Comparison of ENCODE assay signal across 12 mouse cellular contexts in the genomic region with DNA sequence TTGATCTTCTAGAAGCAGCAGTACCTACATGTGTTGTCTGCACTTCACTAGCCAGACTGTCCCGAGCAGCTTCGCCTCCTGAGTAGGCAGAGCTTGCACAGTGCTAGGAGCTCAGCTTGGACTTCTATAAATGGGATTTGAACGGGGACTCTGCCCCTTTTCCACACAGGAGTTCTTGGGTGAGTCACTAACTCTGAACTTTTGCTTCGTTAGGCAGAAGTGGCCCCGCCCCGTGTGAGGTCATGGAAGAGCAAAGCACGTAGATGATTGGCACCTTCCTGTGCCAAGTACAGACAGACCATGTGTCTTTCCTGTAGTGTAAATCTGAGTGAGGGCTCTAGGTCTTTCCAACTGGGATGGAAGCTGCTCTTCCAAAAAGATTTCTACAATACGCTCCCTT.
DNase-seq lines count a peak whose midpoint lies in the region; ATAC-seq and TF ChIP-seq lines count a peak whose summit lies in the region.
"Had no signal": no experiment of that assay in that cellular context is flagged by ENCODE, and none has a peak within 500 bp of the region (broad histone marks: within the 10 kb centered on the region; RNA-seq: fewer than 3 reads in every experiment).

No protein-coding gene starts in this region.

- TF ChIP-seq CTCF in kidney, adult 2 months (conservative IDR thresholded peaks at IDR 0.05; ENCODE audit: insufficient read depth, insufficient read length, low read depth, low read length) = no peak
- TF ChIP-seq CTCF in hindbrain, postnatal 0 days (IDR thresholded peaks at IDR 0.05; ENCODE audit: low read depth) = no peak

- H3K27me3 ChIP-seq in kidney, adult 2 months (replicated peaks; ENCODE audit: control insufficient read depth, insufficient read depth, low read length) = no peaks in the 10 kb centered on the region
- H3K27me3 ChIP-seq in hindbrain, postnatal 0 days (ENCODE audit: insufficient read depth, low read length) = no peaks in the 10 kb centered on the region
- H3K27me3 ChIP-seq: embryonic facial prominence, embryonic 12.5 days; liver, embryonic 15.5 days; stomach, embryonic 15.5 days had no signal

- H3K9ac ChIP-seq in hindbrain, postnatal 0 days (replicated peaks; ENCODE audit: low read length) = no peak overlapping the region
- H3K9ac ChIP-seq: embryonic facial prominence, embryonic 12.5 days; liver, embryonic 15.5 days; stomach, embryonic 15.5 days had no signal

- peak; percentile 81 for ATAC-seq in CD4-positive, CD25-positive, alpha-beta regulatory T cell, adult 4 months
- no peak for ATAC-seq in hindbrain, postnatal 0 days

- H3K9me3 ChIP-seq in hindbrain, postnatal 0 days (ENCODE audit: low read length) = no peaks in the 10 kb centered on the region
- H3K9me3 ChIP-seq: embryonic facial prominence, embryonic 12.5 days; liver, embryonic 15.5 days; stomach, embryonic 15.5 days had no signal

- no peak for TF ChIP-seq POLR2A in kidney, adult 2 months (IDR thresholded peaks at IDR 0.05; ENCODE audit: low read depth, low read length)

- H3K4me2 ChIP-seq in hindbrain, postnatal 0 days (ENCODE audit: low read depth, low read length) = no peak overlapping the region
- H3K4me2 ChIP-seq: embryonic facial prominence, embryonic 12.5 days; liver, embryonic 15.5 days; stomach, embryonic 15.5 days had no signal

- H3K4me3 ChIP-seq in kidney, adult 2 months (ENCODE audit: insufficient read depth, low read depth, low read length) = no peak overlapping the region
- no peak overlapping the region for H3K4me3 ChIP-seq in hindbrain, postnatal 0 days (ENCODE audit: low read length)
- H3K4me3 ChIP-seq: embryonic facial prominence, embryonic 12.5 days; heart, adult 2 months; liver, embryonic 15.5 days; stomach, embryonic 15.5 days had no signal

- peak overlapping the region; percentile 2; the same call in 1 of the 2 replicates for H3K27ac ChIP-seq in kidney, adult 2 months (ENCODE audit: insufficient read depth, low read depth, low read length)
- no peak overlapping the region for H3K27ac ChIP-seq in hindbrain, postnatal 0 days
- H3K27ac ChIP-seq: embryonic facial prominence, embryonic 12.5 days; heart, adult 2 months; liver, embryonic 15.5 days; stomach, embryonic 15.5 days had no signal

- H3K4me1 ChIP-seq in kidney, adult 2 months (ENCODE audit: control insufficient read depth, insufficient read depth, low read length) = peaks cover 18% of the 10 kb centered on the region
- H3K4me1 ChIP-seq in hindbrain, postnatal 0 days (ENCODE audit: insufficient read depth, low read length) = no peaks in the 10 kb centered on the region
- H3K4me1 ChIP-seq: embryonic facial prominence, embryonic 12.5 days; liver, embryonic 15.5 days had no signal

- 60% methylated on average over 8 of the region's 8 CpGs for WGBS in kidney, adult 2 months
- 81% methylated on average over 8 of the region's 8 CpGs for WGBS in hindbrain, postnatal 0 days

- peak; percentile 84 for DNase-seq in kidney, adult 2 months
- DNase-seq in kidney, postnatal 4 days = no peak
- DNase-seq in adrenal gland, adult 2 months = peak; percentile 80
- peak; percentile 79 to 85 for DNase-seq in kidney, postnatal 36 days
- DNase-seq in hindbrain, postnatal 0 days (ENCODE audit: low spot score) = no peak
- no peak for DNase-seq in layer of hippocampus, postnatal 25 days (ENCODE audit: extremely low spot score in 1 of 2, low spot score in 1 of 2)
- DNase-seq in left cerebral cortex, adult 9 months (ENCODE audit: low spot score in 2 of 2) = no peak

- H3K36me3 ChIP-seq in kidney, adult 2 months (ENCODE audit: control insufficient read depth, insufficient read depth, low read length) = no peaks in the 10 kb centered on the region
- H3K36me3 ChIP-seq in hindbrain, postnatal 0 days (ENCODE audit: insufficient read depth, low read length) = peaks cover 62% of the 10 kb centered on the region
- H3K36me3 ChIP-seq: liver, embryonic 15.5 days; stomach, embryonic 15.5 days had no signal

Comparison
In these comparisons a context has a peak if more than half of its experiments do, and no peak if none do; other contexts are left out.
1. DNase-seq: peak in kidney, adult 2 months (single experiment), adrenal gland, adult 2 months (single experiment) and kidney, postnatal 36 days (2 of 2); none in kidney, postnatal 4 days (0 of 2), hindbrain, postnatal 0 days (single experiment), layer of hippocampus, postnatal 25 days (0 of 2) and left cerebral cortex, adult 9 months (0 of 2).